Mouse (Mus musculus) T-cell, adult 66 days (primary cell): ENCODE results near the gene Gcnt7. TPM values are rescaled to one million over a fixed set of nuclear protein-coding genes. Genes with fewer than 3 reads are reported as not detected.

ENCODE experiments used
- total RNA-seq, 2 experiments: library from RNA; stranded (reverse); gene quantifications; 3 replicates in 1 of 2; 4 replicates in 1 of 2; pipeline ENCODE4 v1.2.4; 2023

Gene Gcnt7
- total RNA-seq: not detected

DNA sequence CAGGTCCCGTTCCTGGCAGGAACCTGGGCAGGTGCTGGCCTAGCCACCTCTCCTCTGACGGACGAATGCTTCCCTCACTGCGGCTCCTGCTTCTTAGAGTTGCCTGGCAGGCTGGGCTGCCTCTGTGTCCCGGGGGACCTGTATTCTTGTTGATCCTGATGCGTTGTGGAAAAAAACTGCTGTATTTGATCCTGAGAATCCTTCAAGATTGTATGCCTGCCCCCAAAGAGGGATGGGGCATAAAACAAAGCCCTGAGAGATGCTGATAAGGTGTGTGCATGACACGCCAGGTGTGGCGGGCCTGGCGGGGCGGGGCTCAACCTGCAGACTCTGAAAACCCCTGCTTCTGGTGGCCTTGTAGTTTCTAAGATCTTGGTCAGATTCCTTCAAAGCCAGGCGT, at the start of gene Gcnt7:
TSS of gene Gcnt7 (minus strand) at position 101 of the 400 bp plus-strand sequence.

DNA sequence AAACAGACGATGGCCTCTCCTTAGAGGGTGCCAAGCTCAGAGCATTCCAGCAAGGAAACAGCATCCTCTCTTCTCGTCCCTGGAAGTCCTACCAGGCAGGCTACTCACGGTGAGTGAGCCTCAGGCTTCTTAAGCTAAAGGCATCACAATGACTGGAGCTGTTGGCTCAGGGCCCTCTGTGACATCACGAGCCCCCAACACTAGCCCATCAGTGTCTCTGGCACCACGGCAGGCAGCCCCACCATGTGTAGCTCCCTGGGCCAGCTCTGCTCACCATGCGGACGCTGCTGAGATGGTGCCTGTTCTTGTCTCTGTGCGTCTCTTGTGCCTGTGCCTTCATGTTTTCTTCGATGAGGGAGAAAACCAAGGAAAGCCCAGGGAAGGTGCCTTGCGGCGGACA, 13.9 kb upstream of the Gcnt7 start, which contains the start of gene Fam209:
TSS of gene Fam209 (plus strand) at position 203 of the 400 bp plus-strand sequence.

DNA sequence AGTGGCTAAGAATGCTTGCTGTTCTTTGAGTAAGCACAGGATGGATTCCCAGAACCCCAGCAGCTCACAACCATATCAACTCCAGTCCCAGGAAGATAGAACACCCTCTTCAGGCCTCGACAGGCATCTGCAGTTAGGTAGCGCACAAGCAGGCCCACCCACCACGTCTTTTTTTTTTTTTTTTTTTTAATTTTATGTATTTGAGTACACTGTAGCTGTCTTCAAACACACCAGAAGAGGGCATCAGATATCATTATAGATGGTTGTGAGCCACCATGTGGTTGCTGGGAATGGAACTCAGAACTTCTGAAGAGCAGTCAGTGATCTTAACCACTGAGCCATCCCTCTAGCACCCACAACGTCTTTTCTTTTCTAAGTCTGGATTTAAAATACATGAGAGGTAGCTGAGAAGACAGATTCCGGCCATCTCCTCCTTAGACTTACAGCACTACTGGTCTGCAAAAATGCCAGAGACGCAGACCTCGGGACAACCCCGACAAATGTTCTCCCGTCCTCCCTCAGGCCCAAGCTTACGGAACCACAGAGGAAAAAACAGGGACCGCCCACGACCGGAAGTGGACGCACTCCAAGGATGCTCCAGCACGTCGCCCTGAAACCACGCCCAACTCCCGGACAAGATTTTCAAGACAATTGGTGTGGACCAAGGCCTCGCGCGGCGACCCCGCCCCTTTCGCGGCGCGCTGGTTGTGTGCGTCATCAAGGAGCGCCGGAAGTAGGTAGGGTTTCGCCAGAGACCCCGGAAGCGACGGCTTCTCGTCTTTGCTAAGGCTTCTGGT, 18.4 kb downstream of the Gcnt7 start, which contains the start of gene Rtf2:
TSS of gene Rtf2 (plus strand) at position 714 of the 797 bp plus-strand sequence.

Other genes starting within 250 kb of the Gcnt7 start
- not detected for gene Mc3r, start 210.1 kb downstream of the Gcnt7 start, total RNA-seq
- 10 to 100 TPM; 11.6 to 13.0 TPM for gene Fam210b, start 113.0 kb downstream of the Gcnt7 start, total RNA-seq
- gene Aurka, start 88.1 kb downstream of the Gcnt7 start, total RNA-seq: 10 to 100 TPM; 12.2 to 12.9 TPM
- gene Cstf1, start 87.9 kb downstream of the Gcnt7 start, total RNA-seq: 10 to 100 TPM; 38.6 to 39.4 TPM
- gene Cass4, start 64.8 kb downstream of the Gcnt7 start, total RNA-seq: 1 to 10 TPM in 1 of 2 experiments, under 1 TPM in 1; 0.83 to 1.2 TPM
- 10 to 100 TPM; 74.2 to 76.4 TPM for gene Rtf2, start 18.0 kb downstream of the Gcnt7 start, total RNA-seq
- 1 to 10 TPM; 7.7 to 8.6 TPM for gene Fam209, start 13.9 kb upstream of the Gcnt7 start, total RNA-seq
- not detected for gene Tfap2c, start 91.0 kb upstream of the Gcnt7 start, total RNA-seq